Mouse (Mus musculus) Patski (cell line): ENCODE results near the gene Mgat3. TPM values are rescaled to one million over a fixed set of nuclear protein-coding genes. Genes with fewer than 3 reads are reported as not detected.

ENCODE experiments used
- ATAC-seq: fragments of 100-300 bp; one replicate; pipeline ENCODE4 v1.8.0; 2021
- CTCF ChIA-PET: fragments of 350-600 bp; sonication (Branson Sonifier 250); formaldehyde crosslinking; loops from one replicate; lab custom pipeline; 2022; ENCODE audit warnings: inconsistent platforms; lab: Charles Lee
- POLR2A ChIA-PET: fragments of 350-600 bp; sonication (Branson Sonifier 250); formaldehyde crosslinking; loops from one replicate; lab custom pipeline; 2022; ENCODE audit warnings: antibody characterized with exemption, inconsistent platforms; lab: Charles Lee
- DNase-seq: peaks from one replicate; pipeline ENCODE4 v3.0.0-alpha.2; 2011; ENCODE audit warnings: low read depth, low spot score
- H3K27me3 ChIP-seq: fragments of 371-371 bp; one replicate; pipeline ENCODE4 v1.5.1; 2021
- CTCF ChIP-seq: fragments of 100-300 bp; IDR thresholded peaks from one replicate; pipeline ENCODE4 v1.5.1; 2021
- in situ Hi-C: fragments of 300-500 bp; cut with MboI; formaldehyde crosslinking; loops from 3 replicates; pipeline ENCODE4 v1.11.1; 2018; ENCODE audit warnings: low pct_unique_long_range_greater_than_20kb, mixed read lengths
- polyA plus RNA-seq: library from polyadenylated mRNA; unstranded; gene quantifications from one replicate; pipeline ENCODE4 v1.2.3, GENCODE M21; 2021

Mgat3 gene
- polyA plus RNA-seq, 1 experiment from 2014 or later = 41.0 TPM

GRCm38 (mm10) chr15:80217476-80217875 is 44.0 kb downstream of the Mgat3 start:
- ChIA-PET CTCF (interaction anchor here (0.9 to 2.3 kb wide), 3 partner anchors 10 to 492 kb away, joined by 3 to 12 read pairs (median 4); no protein-coding TSS in a partner anchor), POLR2A (interaction anchor here (1.2 kb wide), 1 partner anchor 58 kb away, joined by 3 read pairs; no protein-coding TSS in a partner anchor)
- ATAC-seq = no peak
- TF ChIP-seq CTCF = no peak
- no peak for DNase-seq
- H3K27me3 ChIP-seq = no peaks in the 10 kb centered on the region
- in situ Hi-C loops = no loop called here

- in situ Hi-C loops = no loop called here
- DNase-seq = peak; percentile 85
- ChIA-PET POLR2A (interaction anchor here (1.7 kb wide), 1 partner anchor 37 kb away, joined by 6 read pairs; no protein-coding TSS in a partner anchor), CTCF (interaction anchor here (0.8 to 1.6 kb wide), 3 partner anchors 11 to 83 kb away, joined by 3 to 5 read pairs (median 3); no protein-coding TSS in a partner anchor)
- peak; percentile 63 for ATAC-seq
- TF ChIP-seq CTCF = no peak
- no peaks in the 10 kb centered on the region for H3K27me3 ChIP-seq
Observed at GRCm38 (mm10) chr15:80219211-80219610, 45.7 kb downstream of the Mgat3 start.

GRCm38 (mm10) chr15:80219705-80220657 is 46.5 kb downstream of the Mgat3 start:
- TF ChIP-seq CTCF = no peak
- in situ Hi-C loops = loop anchor here (5.0 kb wide), 2 partner anchors 123 to 273 kb away; no protein-coding TSS in a partner anchor
- DNase-seq (peak; percentile 38), ATAC-seq (peak; percentile 42)
- CTCF ChIA-PET = interaction anchor here (1.6 kb wide), 2 partner anchors 38 to 84 kb away, joined by 3 to 5 read pairs; no protein-coding TSS in a partner anchor
- POLR2A ChIA-PET = interaction anchor here (1.7 kb wide), 1 partner anchor 36 kb away, joined by 6 read pairs; no protein-coding TSS in a partner anchor
- H3K27me3 ChIP-seq = no peaks in the 10 kb centered on the region

GRCm38 (mm10) chr15:80221031-80221430 is 47.5 kb downstream of the Mgat3 start:
- no peak for ATAC-seq
- DNase-seq = no peak
- TF ChIP-seq CTCF = no peak
- no peaks in the 10 kb centered on the region for H3K27me3 ChIP-seq
- ChIA-PET CTCF (interaction anchor here (0.7 kb wide), 1 partner anchor 40 kb away, joined by 3 read pairs; no protein-coding TSS in a partner anchor), POLR2A (no interaction called here)
- in situ Hi-C loops = loop anchor here (5.0 kb wide), 2 partner anchors 124 to 274 kb away; no protein-coding TSS in a partner anchor

GRCm38 (mm10) chr15:80223751-80224150 is 50.2 kb downstream of the Mgat3 start:
- in situ Hi-C loops = loop anchor here (5.0 kb wide), 2 partner anchors 126 to 276 kb away; no protein-coding TSS in a partner anchor
- CTCF ChIA-PET = no interaction called here
- POLR2A ChIA-PET = no interaction called here
- H3K27me3 ChIP-seq = no peaks in the 10 kb centered on the region
- TF ChIP-seq CTCF = no peak
- no peak for ATAC-seq
- DNase-seq = no peak

GRCm38 (mm10) chr15:80225208-80225607 is 51.7 kb downstream of the Mgat3 start:
- DNase-seq (no peak), ATAC-seq (peak; percentile 53)
- CTCF ChIA-PET = interaction anchor here (0.7 to 1.7 kb wide), 8 partner anchors 8 to 127 kb away, joined by 3 to 5 read pairs (median 4); partner anchors contain the start of genes AC140267.1 and Mief1
- TF ChIP-seq CTCF = peak; percentile 97
- in situ Hi-C loops = loop anchor here (5.0 kb wide), 1 partner anchor 37 kb away; the partner anchor contains the start of gene Rps19bp1
- H3K27me3 ChIP-seq = no peaks in the 10 kb centered on the region
- POLR2A ChIA-PET = interaction anchor here (0.7 to 0.9 kb wide), 3 partner anchors 8 to 68 kb away, joined by 3 read pairs; no protein-coding TSS in a partner anchor

GRCm38 (mm10) chr15:80225796-80226195 is 52.3 kb downstream of the Mgat3 start:
- DNase-seq (no peak), ATAC-seq (no peak)
- H3K27me3 ChIP-seq = no peaks in the 10 kb centered on the region
- ChIA-PET CTCF (interaction anchor here (1.0 to 1.7 kb wide), 6 partner anchors 9 to 127 kb away, joined by 3 to 5 read pairs (median 4); partner anchors contain the start of gene AC140267.1), POLR2A (no interaction called here)
- in situ Hi-C loops = loop anchor here (5.0 kb wide), 1 partner anchor 37 kb away; the partner anchor contains the start of gene Rps19bp1
- no peak for TF ChIP-seq CTCF

GRCm38 (mm10) chr15:80228071-80228800 is 54.7 kb downstream of the Mgat3 start:
- ChIA-PET POLR2A (no interaction called here), CTCF (interaction anchor here (1.2 kb wide), 2 partner anchors 12 to 28 kb away, joined by 3 read pairs; no protein-coding TSS in a partner anchor)
- no peak for TF ChIP-seq CTCF
- DNase-seq (no peak), ATAC-seq (no peak)
- in situ Hi-C loops = loop anchor here (5.0 kb wide), 1 partner anchor 34 kb away; the partner anchor contains the start of gene Rps19bp1
- no peaks in the 10 kb centered on the region for H3K27me3 ChIP-seq

- TF ChIP-seq CTCF = no peak
- ChIA-PET POLR2A (no interaction called here), CTCF (interaction anchor here (3.1 kb wide), 1 partner anchor 28 kb away, joined by 8 read pairs; no protein-coding TSS in a partner anchor)
- DNase-seq = no peak
- ATAC-seq = no peak
- in situ Hi-C loops = no loop called here
- H3K27me3 ChIP-seq = no peaks in the 10 kb centered on the region
Observed at GRCm38 (mm10) chr15:80232331-80232730, 58.8 kb downstream of the Mgat3 start.
